Mouse (Mus musculus): ENCODE measurements around the gene Tbc1d22a.

Tbc1d22a gene

DNA sequence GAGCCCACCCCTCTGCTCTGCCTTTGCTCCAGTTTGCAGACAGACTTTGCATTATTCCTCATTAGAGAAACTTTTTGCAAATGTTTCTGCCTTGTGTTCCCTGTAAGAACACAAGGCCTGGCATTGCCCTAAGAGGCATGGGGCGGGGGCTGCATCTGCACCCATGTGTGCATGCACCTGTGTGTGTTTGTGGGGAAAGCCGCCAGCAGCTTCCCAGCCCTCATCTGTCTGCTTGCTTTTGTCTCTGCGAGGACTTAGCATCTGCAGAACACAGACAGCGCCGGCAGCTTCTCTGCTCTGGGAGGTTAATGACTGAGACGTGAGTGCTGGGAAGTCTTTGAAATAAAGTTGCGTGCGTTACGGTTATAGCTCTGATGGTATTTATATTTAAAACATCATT lies 120.5 kb downstream of the Tbc1d22a start:
- DNase-seq (ENCODE audit: low read depth): no peak

- no peak for DNase-seq (ENCODE audit: low read depth)
Observed at GRCm38 (mm10) chr15:86335781-86336180, 121.5 kb downstream of the Tbc1d22a start.

GRCm38 (mm10) chr15:86337726-86338125 lies 123.5 kb downstream of the Tbc1d22a start:
- no peak for DNase-seq (ENCODE audit: low read depth)

- DNase-seq (ENCODE audit: low read depth): no peak
Observed at GRCm38 (mm10) chr15:86339736-86340135, 125.5 kb downstream of the Tbc1d22a start.

GRCm38 (mm10) chr15:86340766-86341165 lies 126.5 kb downstream of the Tbc1d22a start:
- no peak for DNase-seq (ENCODE audit: low read depth)

DNA sequence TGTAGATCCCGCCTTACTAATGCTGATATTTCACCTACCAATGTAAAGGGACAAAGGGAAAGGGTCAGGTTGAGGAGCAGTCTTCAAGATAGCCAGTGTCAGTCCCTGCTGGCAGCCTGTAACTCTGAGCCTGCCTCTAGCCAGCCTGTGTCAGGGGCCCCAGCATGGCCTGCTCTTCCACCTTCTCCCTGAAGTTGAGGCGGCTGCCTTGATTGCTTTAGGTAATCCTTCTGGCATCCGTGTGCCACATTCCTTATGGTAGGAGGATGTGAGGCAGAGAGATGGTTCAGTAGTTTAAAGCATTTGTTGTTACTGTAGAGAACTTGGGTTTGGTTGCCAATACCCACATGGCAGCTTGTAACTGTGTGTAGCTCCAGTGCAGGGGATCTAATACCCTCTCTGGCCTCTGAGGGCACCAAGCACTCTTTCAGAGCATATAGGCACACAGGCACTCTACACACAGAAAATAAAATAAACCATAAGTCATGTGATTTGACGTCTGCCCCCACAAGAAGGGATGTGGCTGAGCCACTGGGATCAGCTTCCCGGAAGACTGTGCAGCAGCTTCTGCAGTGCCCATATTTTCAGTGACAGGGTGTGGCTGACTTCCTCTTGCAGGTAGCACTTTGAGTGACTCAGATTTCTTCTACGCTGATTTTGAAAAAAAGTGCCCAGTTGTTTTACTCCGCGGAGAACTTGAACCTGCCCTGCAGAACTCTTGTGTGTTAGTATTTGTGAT lies 128.5 kb downstream of the Tbc1d22a start:
- no peak for DNase-seq (ENCODE audit: low read depth)

DNA sequence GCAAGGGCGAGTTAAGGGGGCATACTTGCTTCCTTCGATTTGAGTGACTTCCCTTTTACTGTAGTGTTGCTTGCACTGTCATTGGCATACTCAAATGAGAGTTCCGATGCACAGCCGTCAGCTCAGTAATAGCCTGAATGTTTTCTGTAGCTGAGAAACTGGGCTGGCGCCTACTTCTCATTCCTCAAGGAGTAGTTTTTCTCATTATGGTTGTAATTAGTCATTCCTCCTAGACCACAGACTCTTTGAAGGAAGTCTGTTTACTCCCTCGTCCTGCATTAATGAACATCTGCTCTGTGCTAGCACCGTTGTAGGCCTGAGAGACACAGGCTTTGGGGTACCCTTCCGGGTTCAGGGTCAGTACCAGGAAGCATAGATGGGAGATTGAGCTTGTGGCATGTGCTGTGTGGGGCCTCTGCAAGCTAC lies 130.7 kb downstream of the Tbc1d22a start:
- DNase-seq (ENCODE audit: low read depth): no peak

GRCm38 (mm10) chr15:86345907-86346306 lies 131.6 kb downstream of the Tbc1d22a start:
- no peak for DNase-seq (ENCODE audit: low read depth)

DNA sequence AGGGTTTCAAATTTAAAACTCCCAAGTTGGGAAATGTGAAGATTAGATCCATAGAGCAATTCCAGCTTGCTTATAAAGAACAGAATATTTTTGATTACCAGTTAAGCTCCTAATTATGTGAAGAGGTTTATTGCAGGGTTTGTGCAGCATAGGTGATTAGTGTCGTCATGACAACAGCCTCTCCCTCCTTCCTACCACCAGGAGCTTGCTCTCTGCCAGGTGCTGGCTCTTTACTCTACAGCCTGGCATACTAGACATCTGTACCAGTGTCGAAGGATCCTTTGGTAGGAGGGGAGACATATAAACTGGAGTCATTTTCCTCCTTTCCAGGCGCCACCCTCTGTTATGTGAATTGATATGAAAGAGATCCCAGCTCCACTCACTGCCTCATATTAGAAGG lies 132.3 kb downstream of the Tbc1d22a start:
- DNase-seq (ENCODE audit: low read depth): no peak

GRCm38 (mm10) chr15:86354932-86355331 lies 140.7 kb downstream of the Tbc1d22a start:
- DNase-seq (ENCODE audit: low read depth): no peak

- DNase-seq (ENCODE audit: low read depth): no peak
Observed at GRCm38 (mm10) chr15:86355857-86356256, 141.6 kb downstream of the Tbc1d22a start.

GRCm38 (mm10) chr15:86360376-86360775 lies 146.1 kb downstream of the Tbc1d22a start:
- DNase-seq (ENCODE audit: low read depth): no peak

GRCm38 (mm10) chr15:86362306-86363150 lies 148.3 kb downstream of the Tbc1d22a start:
- DNase-seq (ENCODE audit: low read depth): no peak

- no peak for DNase-seq (ENCODE audit: low read depth)
Observed at GRCm38 (mm10) chr15:86363841-86364295, 149.6 kb downstream of the Tbc1d22a start.

- DNase-seq (ENCODE audit: low read depth): no peak
Observed at GRCm38 (mm10) chr15:86364948-86365658, 150.8 kb downstream of the Tbc1d22a start.

- no peak for DNase-seq (ENCODE audit: low read depth)
Observed at GRCm38 (mm10) chr15:86366726-86367125, 152.5 kb downstream of the Tbc1d22a start.

DNA sequence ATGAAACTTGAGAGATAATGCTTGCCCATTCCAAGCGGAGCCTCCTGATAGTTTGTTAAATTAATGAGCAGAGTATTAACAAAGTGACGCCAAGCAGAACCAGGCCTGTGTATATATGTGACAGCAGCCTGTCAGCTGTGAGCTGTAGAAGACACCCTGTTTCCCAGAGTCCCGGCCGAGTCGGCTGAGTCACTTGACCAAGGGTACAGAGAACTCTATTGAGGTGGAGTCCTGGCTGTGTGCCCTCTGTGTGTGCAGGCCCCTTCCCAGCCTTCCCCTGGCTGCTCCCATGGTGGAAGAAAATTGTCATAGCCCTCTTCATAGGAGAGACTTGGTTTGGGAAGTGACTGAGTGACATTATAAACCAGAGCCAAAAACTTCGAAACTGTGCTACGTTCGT lies 153.0 kb downstream of the Tbc1d22a start:
- no peak for DNase-seq (ENCODE audit: low read depth)

- DNase-seq (ENCODE audit: low read depth): no peak
Observed at GRCm38 (mm10) chr15:86370846-86371245, 156.6 kb downstream of the Tbc1d22a start.

DNA sequence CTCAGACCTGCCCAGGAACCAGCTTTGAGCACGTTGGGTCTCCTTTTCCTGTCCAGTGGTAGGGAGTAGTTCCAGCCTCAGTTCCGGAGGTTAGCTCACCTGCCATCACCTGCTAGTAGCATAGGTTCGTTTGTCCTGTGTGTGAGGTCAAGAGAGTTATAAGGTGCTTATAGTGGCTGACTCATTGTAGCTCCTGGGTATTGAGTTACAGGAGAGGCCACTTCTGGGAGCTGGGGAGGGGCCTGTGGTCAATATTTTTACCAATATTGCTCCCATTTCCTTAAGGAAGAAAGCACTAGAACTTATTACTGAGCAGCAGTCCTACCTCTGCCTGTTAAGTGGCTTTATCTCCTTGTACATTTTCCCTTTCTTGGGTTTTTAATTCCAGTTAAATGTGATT lies 161.0 kb downstream of the Tbc1d22a start:
- DNase-seq (ENCODE audit: low read depth): no peak

- no peak for DNase-seq (ENCODE audit: low read depth)
Observed at GRCm38 (mm10) chr15:86375860-86376394, 161.7 kb downstream of the Tbc1d22a start.

GRCm38 (mm10) chr15:86383278-86383677 lies 169.0 kb downstream of the Tbc1d22a start:
- DNase-seq (ENCODE audit: low read depth): no peak

- no peak for DNase-seq (ENCODE audit: low read depth)
Observed at GRCm38 (mm10) chr15:86385436-86385835, 171.2 kb downstream of the Tbc1d22a start.

Data from c-Kit-positive CD71-positive TER-119-negative erythroid progenitor cells, embryonic 14.5 days (primary cell).